Mouse (Mus musculus): Measurements from ENCODE around the gene Prph. TPM values are rescaled to one million over a fixed set of nuclear protein-coding genes. Genes with fewer than 3 reads are reported as not detected.

Gene Prph
- polyA plus RNA-seq (2014; fragmentation: Nextera tagmentation; extraction: Ambion mirVana) = 0.10 and 0.11 TPM in 2 replicates

GRCm38 (mm10) chr15:99055040-99055439 lies at the start of gene Prph:
Prph (plus strand) TSS chr15:99055174.
- WGBS = under 1% methylated on average over 29 of the region's 30 CpGs
- peak within 1 kb of the TSS; percentile 52 for H3K4me2 ChIP-seq (ENCODE audit: low read depth, severe bottlenecking)
- H3K9me3 ChIP-seq (ENCODE audit: control insufficient read depth, low read length) = no peaks in the 10 kb centered on the region
- peak within 1 kb of the TSS; percentile 26 for H3K4me3 ChIP-seq (ENCODE audit: low read depth, low read length)
- H3K4me1 ChIP-seq (ENCODE audit: control insufficient read depth, insufficient read depth, low read length) = peaks cover 16% of the 10 kb centered on the region
- 0 out of 2 replicates have a peak within 1 kb of the TSS, but pooled peaks have one; percentile 22 for H3K9ac ChIP-seq (ENCODE audit: low read length)
- no peak within 1 kb of the TSS for H3K27ac ChIP-seq (replicated peaks; ENCODE audit: low read depth, low read length)
- H3K36me3 ChIP-seq (ENCODE audit: control insufficient read depth, insufficient read depth, low read length) = no peaks in the 10 kb centered on the region
- peaks cover 61% of the 10 kb centered on the region for H3K27me3 ChIP-seq (ENCODE audit: control insufficient read depth, insufficient read depth, low read length)
- ATAC-seq (ENCODE audit: insufficient number of reproducible peaks, low FRiP score, low TSS enrichment, low read depth) = no peak
- DNase-seq (ENCODE audit: low spot score) = no peak

- no peak overlapping the region for H3K4me3 ChIP-seq (ENCODE audit: low read depth, low read length)
- WGBS = 68% methylated on average over 6 of the region's 6 CpGs
Observed at GRCm38 (mm10) chr15:99008801-99009241, 46.2 kb upstream of the Prph start.

GRCm38 (mm10) chr15:99010896-99011295 lies 44.1 kb upstream of the Prph start:
- no peak for DNase-seq (ENCODE audit: low spot score)
- H3K4me3 ChIP-seq (ENCODE audit: low read depth, low read length) = no peak overlapping the region
- ATAC-seq (ENCODE audit: insufficient number of reproducible peaks, low FRiP score, low TSS enrichment, low read depth) = no peak
- H3K9ac ChIP-seq (ENCODE audit: low read length) = no peak overlapping the region
- WGBS = 94% methylated on average over 2 of the region's 2 CpGs
- no peak overlapping the region for H3K4me2 ChIP-seq (ENCODE audit: low read depth, severe bottlenecking)
- H3K36me3 ChIP-seq (ENCODE audit: control insufficient read depth, insufficient read depth, low read length) = no peaks in the 10 kb centered on the region
- no peaks in the 10 kb centered on the region for H3K27me3 ChIP-seq (ENCODE audit: control insufficient read depth, insufficient read depth, low read length)
- H3K9me3 ChIP-seq (ENCODE audit: control insufficient read depth, low read length) = no peaks in the 10 kb centered on the region
- H3K27ac ChIP-seq (replicated peaks; ENCODE audit: low read depth, low read length) = no peak overlapping the region
- H3K4me1 ChIP-seq (ENCODE audit: control insufficient read depth, insufficient read depth, low read length) = no peaks in the 10 kb centered on the region

More at GRCm38 (mm10) chr15:99008801-99009241, 46.2 kb upstream of the Prph start:
- H3K27ac ChIP-seq (replicated peaks; ENCODE audit: low read depth, low read length) = no peak overlapping the region
- no peak overlapping the region for H3K4me2 ChIP-seq (ENCODE audit: low read depth, severe bottlenecking)
- H3K4me1 ChIP-seq (ENCODE audit: control insufficient read depth, insufficient read depth, low read length) = no peaks in the 10 kb centered on the region
- no peaks in the 10 kb centered on the region for H3K36me3 ChIP-seq (ENCODE audit: control insufficient read depth, insufficient read depth, low read length)
- DNase-seq (ENCODE audit: low spot score) (no peak), ATAC-seq (ENCODE audit: insufficient number of reproducible peaks, low FRiP score, low TSS enrichment, low read depth) (no peak)
- H3K27me3 ChIP-seq (ENCODE audit: control insufficient read depth, insufficient read depth, low read length) = no peaks in the 10 kb centered on the region
- H3K9ac ChIP-seq (ENCODE audit: low read length) = no peak overlapping the region
- H3K9me3 ChIP-seq (ENCODE audit: control insufficient read depth, low read length) = no peaks in the 10 kb centered on the region

- Histone ChIP-seq H3K36me3 (ENCODE audit: control insufficient read depth, insufficient read depth, low read length) (no peaks in the 10 kb centered on the region), H3K9me3 (ENCODE audit: control insufficient read depth, low read length) (no peaks in the 10 kb centered on the region), H3K4me1 (ENCODE audit: control insufficient read depth, insufficient read depth, low read length) (no peaks in the 10 kb centered on the region), H3K27me3 (ENCODE audit: control insufficient read depth, insufficient read depth, low read length) (no peaks in the 10 kb centered on the region), H3K4me3 (ENCODE audit: low read depth, low read length) (no peak overlapping the region), H3K9ac (ENCODE audit: low read length) (no peak overlapping the region), H3K4me2 (ENCODE audit: low read depth, severe bottlenecking) (no peak overlapping the region), H3K27ac (replicated peaks; ENCODE audit: low read depth, low read length) (no peak overlapping the region)
- ATAC-seq (ENCODE audit: insufficient number of reproducible peaks, low FRiP score, low TSS enrichment, low read depth) (no peak), DNase-seq (ENCODE audit: low spot score) (no peak)
- 77% methylated on average over 3 of the region's 3 CpGs for WGBS
Observed at GRCm38 (mm10) chr15:99011946-99012345, 43.0 kb upstream of the Prph start.

- Histone ChIP-seq H3K4me2 (ENCODE audit: low read depth, severe bottlenecking) (no peak overlapping the region), H3K9me3 (ENCODE audit: control insufficient read depth, low read length) (no peaks in the 10 kb centered on the region), H3K4me1 (ENCODE audit: control insufficient read depth, insufficient read depth, low read length) (0 out of 2 replicates have a peak, but pooled peaks cover 4% of the 10 kb centered on the region), H3K27ac (replicated peaks; ENCODE audit: low read depth, low read length) (no peak overlapping the region), H3K9ac (ENCODE audit: low read length) (no peak overlapping the region), H3K36me3 (ENCODE audit: control insufficient read depth, insufficient read depth, low read length) (no peaks in the 10 kb centered on the region), H3K4me3 (ENCODE audit: low read depth, low read length) (no peak overlapping the region), H3K27me3 (ENCODE audit: control insufficient read depth, insufficient read depth, low read length) (no peaks in the 10 kb centered on the region)
- ATAC-seq (ENCODE audit: insufficient number of reproducible peaks, low FRiP score, low TSS enrichment, low read depth) (no peak), DNase-seq (ENCODE audit: low spot score) (no peak)
- 50% methylated on average over 9 of the region's 9 CpGs for WGBS
Observed at GRCm38 (mm10) chr15:99014496-99015030, 40.4 kb upstream of the Prph start.

- no peak for ATAC-seq (ENCODE audit: insufficient number of reproducible peaks, low FRiP score, low TSS enrichment, low read depth)
- DNase-seq (ENCODE audit: low spot score) = no peak
- Histone ChIP-seq H3K27me3 (ENCODE audit: control insufficient read depth, insufficient read depth, low read length) (no peaks in the 10 kb centered on the region), H3K4me1 (ENCODE audit: control insufficient read depth, insufficient read depth, low read length) (0 out of 2 replicates have a peak, but pooled peaks cover 4% of the 10 kb centered on the region), H3K36me3 (ENCODE audit: control insufficient read depth, insufficient read depth, low read length) (no peaks in the 10 kb centered on the region), H3K4me3 (ENCODE audit: low read depth, low read length) (no peak overlapping the region), H3K27ac (replicated peaks; ENCODE audit: low read depth, low read length) (peak overlapping the region; percentile 66), H3K4me2 (ENCODE audit: low read depth, severe bottlenecking) (no peak overlapping the region), H3K9me3 (ENCODE audit: control insufficient read depth, low read length) (no peaks in the 10 kb centered on the region), H3K9ac (ENCODE audit: low read length) (no peak overlapping the region)
- WGBS = 80% methylated on average over 8 of the region's 8 CpGs
Observed at GRCm38 (mm10) chr15:99017355-99017761, 37.6 kb upstream of the Prph start.

GRCm38 (mm10) chr15:99017986-99018385 lies 37.0 kb upstream of the Prph start:
- DNase-seq (ENCODE audit: low spot score) (no peak), ATAC-seq (ENCODE audit: insufficient number of reproducible peaks, low FRiP score, low TSS enrichment, low read depth) (no peak)
- H3K9me3 ChIP-seq (ENCODE audit: control insufficient read depth, low read length) = no peaks in the 10 kb centered on the region
- no peak overlapping the region for H3K9ac ChIP-seq (ENCODE audit: low read length)
- 64% methylated on average over 9 of the region's 9 CpGs for WGBS
- no peak overlapping the region for H3K4me2 ChIP-seq (ENCODE audit: low read depth, severe bottlenecking)
- H3K36me3 ChIP-seq (ENCODE audit: control insufficient read depth, insufficient read depth, low read length) = no peaks in the 10 kb centered on the region
- peak overlapping the region; percentile 66 for H3K27ac ChIP-seq (replicated peaks; ENCODE audit: low read depth, low read length)
- no peaks in the 10 kb centered on the region for H3K27me3 ChIP-seq (ENCODE audit: control insufficient read depth, insufficient read depth, low read length)
- 0 out of 2 replicates have a peak, but pooled peaks cover 4% of the 10 kb centered on the region for H3K4me1 ChIP-seq (ENCODE audit: control insufficient read depth, insufficient read depth, low read length)
- H3K4me3 ChIP-seq (ENCODE audit: low read depth, low read length) = no peak overlapping the region

- Histone ChIP-seq H3K4me2 (ENCODE audit: low read depth, severe bottlenecking) (no peak overlapping the region), H3K27ac (replicated peaks; ENCODE audit: low read depth, low read length) (no peak overlapping the region), H3K4me1 (ENCODE audit: control insufficient read depth, insufficient read depth, low read length) (0 out of 2 replicates have a peak, but pooled peaks cover 4% of the 10 kb centered on the region), H3K36me3 (ENCODE audit: control insufficient read depth, insufficient read depth, low read length) (no peaks in the 10 kb centered on the region), H3K27me3 (ENCODE audit: control insufficient read depth, insufficient read depth, low read length) (no peaks in the 10 kb centered on the region), H3K9me3 (ENCODE audit: control insufficient read depth, low read length) (no peaks in the 10 kb centered on the region), H3K4me3 (ENCODE audit: low read depth, low read length) (no peak overlapping the region), H3K9ac (ENCODE audit: low read length) (no peak overlapping the region)
- ATAC-seq (ENCODE audit: insufficient number of reproducible peaks, low FRiP score, low TSS enrichment, low read depth) = no peak
- DNase-seq (ENCODE audit: low spot score) = no peak
- WGBS = 77% methylated on average over 4 of the region's 4 CpGs
Observed at GRCm38 (mm10) chr15:99018630-99019029, 36.3 kb upstream of the Prph start.

GRCm38 (mm10) chr15:99019436-99019835 lies 35.5 kb upstream of the Prph start:
- 53% methylated on average over 8 of the region's 8 CpGs for WGBS
- DNase-seq (ENCODE audit: low spot score) (no peak), ATAC-seq (ENCODE audit: insufficient number of reproducible peaks, low FRiP score, low TSS enrichment, low read depth) (no peak)
- Histone ChIP-seq H3K36me3 (ENCODE audit: control insufficient read depth, insufficient read depth, low read length) (no peaks in the 10 kb centered on the region), H3K27me3 (ENCODE audit: control insufficient read depth, insufficient read depth, low read length) (no peaks in the 10 kb centered on the region), H3K9ac (ENCODE audit: low read length) (no peak overlapping the region), H3K4me1 (ENCODE audit: control insufficient read depth, insufficient read depth, low read length) (0 out of 2 replicates have a peak, but pooled peaks cover 4% of the 10 kb centered on the region), H3K9me3 (ENCODE audit: control insufficient read depth, low read length) (no peaks in the 10 kb centered on the region), H3K4me3 (ENCODE audit: low read depth, low read length) (no peak overlapping the region), H3K27ac (replicated peaks; ENCODE audit: low read depth, low read length) (no peak overlapping the region), H3K4me2 (ENCODE audit: low read depth, severe bottlenecking) (no peak overlapping the region)

All from limb, embryonic 11.5 days (tissue).